Mouse (Mus musculus): Measurements from ENCODE around the gene Mt3. TPM values are rescaled to one million over a fixed set of nuclear protein-coding genes. Genes with fewer than 3 reads are reported as not detected.

Gene Mt3
- polyA plus RNA-seq, 1 experiment from 2014 or later = 6.8 TPM

DNA sequence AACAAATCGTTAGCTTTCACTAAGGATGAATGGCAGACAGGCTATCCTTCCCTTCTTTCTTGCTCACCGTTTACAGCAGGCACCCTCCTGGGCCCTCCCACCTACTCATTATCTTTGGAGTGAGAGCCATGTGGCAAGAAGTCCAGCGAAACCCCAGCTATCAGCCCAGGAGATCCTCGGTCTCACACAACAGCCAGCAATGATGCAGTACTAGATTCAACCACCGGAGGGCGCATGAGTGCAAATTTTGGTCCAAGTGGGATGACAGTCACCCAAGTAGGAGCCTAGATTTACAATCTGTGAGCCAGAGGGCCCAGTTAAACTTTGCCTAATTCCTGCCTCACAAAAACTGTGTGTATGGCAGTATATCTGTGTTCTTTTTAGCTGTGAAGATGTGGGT lies 14.8 kb downstream of the Mt3 start:
- Histone ChIP-seq H3K27me3 (ENCODE audit: low read depth, poor library complexity, severe bottlenecking) (peaks cover 58% of the 10 kb centered on the region), H3K4me3 (no peak overlapping the region), H3K9me3 (replicated peaks) (no peaks in the 10 kb centered on the region), H3K36me3 (no peaks in the 10 kb centered on the region), H3K4me1 (peaks cover 7% of the 10 kb centered on the region), H3K27ac (replicated peaks) (no peak overlapping the region)
- WGBS = 5% methylated on average over 6 of the region's 6 CpGs
- DNase-seq (ENCODE audit: low spot score) = peak; percentile 88

DNA sequence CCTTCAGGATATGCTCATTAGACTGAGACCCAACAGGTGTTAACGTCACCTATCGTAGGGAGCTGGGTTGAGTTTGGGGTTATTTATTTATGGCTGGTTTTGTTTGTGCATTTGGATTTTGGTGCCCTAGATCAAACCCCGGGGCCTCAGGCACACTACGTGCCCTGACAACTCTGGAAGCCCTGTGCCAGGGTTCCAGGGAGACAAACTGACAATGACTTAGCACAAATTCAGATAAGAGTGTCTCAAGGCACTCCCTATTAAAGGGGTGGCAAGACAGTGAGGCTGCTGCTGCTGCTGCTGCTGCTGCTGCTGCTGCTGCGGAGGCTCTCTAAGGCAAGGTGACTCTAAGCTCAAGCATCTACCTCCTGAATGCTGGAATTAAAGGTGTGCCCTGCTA lies 17.1 kb downstream of the Mt3 start:
- peaks cover 21% of the 10 kb centered on the region for H3K4me1 ChIP-seq
- 82% methylated on average over 5 of the region's 5 CpGs for WGBS
- no peak for DNase-seq (ENCODE audit: low spot score)
- H3K9me3 ChIP-seq (replicated peaks) = no peaks in the 10 kb centered on the region
- no peak overlapping the region for H3K4me3 ChIP-seq
- H3K27me3 ChIP-seq (ENCODE audit: low read depth, poor library complexity, severe bottlenecking) = peaks cover 81% of the 10 kb centered on the region
- H3K36me3 ChIP-seq = no peaks in the 10 kb centered on the region
- no peak overlapping the region for H3K27ac ChIP-seq (replicated peaks)

DNA sequence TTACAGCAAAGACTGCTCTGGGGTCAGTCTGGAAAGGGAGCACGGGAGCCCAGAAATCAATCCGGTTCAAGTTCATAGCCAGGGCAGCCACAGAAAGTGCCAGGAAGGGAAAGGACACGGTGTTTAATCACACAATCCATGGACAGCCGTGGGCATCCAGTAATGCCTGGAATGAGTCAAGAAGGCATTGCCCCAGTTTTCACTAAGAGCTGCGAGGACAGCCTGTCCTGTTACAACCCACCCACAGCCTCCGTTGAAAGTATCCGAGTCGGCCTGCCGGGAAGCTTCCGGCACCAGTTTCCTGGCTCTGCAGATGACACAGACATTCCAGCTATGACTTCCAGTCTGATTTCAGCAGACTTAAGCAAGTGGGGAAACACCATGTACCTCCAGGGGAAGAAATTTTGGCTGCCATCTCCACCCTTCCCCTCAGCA lies 18.9 kb downstream of the Mt3 start:
- no peak for DNase-seq (ENCODE audit: low spot score)
- Histone ChIP-seq H3K9me3 (replicated peaks) (no peaks in the 10 kb centered on the region), H3K27ac (replicated peaks) (no peak overlapping the region), H3K4me1 (peaks cover 24% of the 10 kb centered on the region), H3K36me3 (no peaks in the 10 kb centered on the region), H3K4me3 (0 out of 2 replicates have a peak overlapping the region, but pooled peaks have one; percentile 59), H3K27me3 (ENCODE audit: low read depth, poor library complexity, severe bottlenecking) (peaks cover 89% of the 10 kb centered on the region)
- WGBS = 47% methylated on average over 10 of the region's 10 CpGs

DNA sequence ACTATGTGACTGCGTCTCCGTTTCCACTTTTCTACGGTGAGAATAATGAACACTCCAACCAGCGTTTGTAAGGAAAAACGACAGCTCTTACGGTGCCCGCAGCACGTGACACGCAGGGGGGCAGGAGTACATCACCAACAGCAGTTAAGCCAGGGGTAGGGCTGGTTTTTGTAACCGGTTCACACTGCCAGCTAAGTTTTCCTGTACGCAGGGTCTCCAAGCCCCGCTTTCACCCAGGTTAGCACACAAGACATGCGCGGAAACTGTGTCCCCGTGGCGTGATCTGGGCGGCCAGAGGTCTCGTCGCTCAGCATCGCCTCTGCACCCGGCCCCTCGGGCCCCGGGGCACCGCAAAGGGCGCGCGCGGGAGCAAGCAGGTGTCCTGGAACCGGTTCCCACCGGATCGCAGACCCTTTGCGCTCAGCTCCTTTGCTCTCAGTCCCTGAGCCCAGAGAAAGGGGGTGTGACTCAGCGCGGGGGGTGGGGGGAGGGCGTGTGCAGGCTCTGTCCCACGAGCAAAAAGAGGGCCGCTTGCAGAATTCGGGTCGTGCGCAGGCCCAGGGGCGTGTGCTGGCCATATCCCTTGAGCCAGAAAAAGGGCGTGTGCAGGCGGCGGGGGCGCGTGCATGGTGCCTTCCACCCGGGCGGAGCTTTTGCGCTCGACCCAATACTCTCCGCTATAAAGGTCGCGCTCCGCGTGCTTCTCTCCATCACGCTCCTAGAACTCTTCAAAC lies 19.8 kb downstream of the Mt3 start, which contains the start of gene Mt2:
Gene Mt2 (plus strand): TSS at position 590 of the 734 bp plus-strand sequence.
- H3K4me1 ChIP-seq = peaks cover 24% of the 10 kb centered on the region
- H3K27ac ChIP-seq (replicated peaks) = peak within 1 kb of the TSS; percentile 66
- WGBS = under 1% methylated on average over 56 of the region's 56 CpGs
- H3K27me3 ChIP-seq (ENCODE audit: low read depth, poor library complexity, severe bottlenecking) = peaks cover 94% of the 10 kb centered on the region
- DNase-seq (ENCODE audit: low spot score) = peak; percentile 69
- H3K9me3 ChIP-seq (replicated peaks) = no peaks in the 10 kb centered on the region
- H3K4me3 ChIP-seq = peak within 1 kb of the TSS; percentile 59
- H3K36me3 ChIP-seq = no peaks in the 10 kb centered on the region

DNA sequence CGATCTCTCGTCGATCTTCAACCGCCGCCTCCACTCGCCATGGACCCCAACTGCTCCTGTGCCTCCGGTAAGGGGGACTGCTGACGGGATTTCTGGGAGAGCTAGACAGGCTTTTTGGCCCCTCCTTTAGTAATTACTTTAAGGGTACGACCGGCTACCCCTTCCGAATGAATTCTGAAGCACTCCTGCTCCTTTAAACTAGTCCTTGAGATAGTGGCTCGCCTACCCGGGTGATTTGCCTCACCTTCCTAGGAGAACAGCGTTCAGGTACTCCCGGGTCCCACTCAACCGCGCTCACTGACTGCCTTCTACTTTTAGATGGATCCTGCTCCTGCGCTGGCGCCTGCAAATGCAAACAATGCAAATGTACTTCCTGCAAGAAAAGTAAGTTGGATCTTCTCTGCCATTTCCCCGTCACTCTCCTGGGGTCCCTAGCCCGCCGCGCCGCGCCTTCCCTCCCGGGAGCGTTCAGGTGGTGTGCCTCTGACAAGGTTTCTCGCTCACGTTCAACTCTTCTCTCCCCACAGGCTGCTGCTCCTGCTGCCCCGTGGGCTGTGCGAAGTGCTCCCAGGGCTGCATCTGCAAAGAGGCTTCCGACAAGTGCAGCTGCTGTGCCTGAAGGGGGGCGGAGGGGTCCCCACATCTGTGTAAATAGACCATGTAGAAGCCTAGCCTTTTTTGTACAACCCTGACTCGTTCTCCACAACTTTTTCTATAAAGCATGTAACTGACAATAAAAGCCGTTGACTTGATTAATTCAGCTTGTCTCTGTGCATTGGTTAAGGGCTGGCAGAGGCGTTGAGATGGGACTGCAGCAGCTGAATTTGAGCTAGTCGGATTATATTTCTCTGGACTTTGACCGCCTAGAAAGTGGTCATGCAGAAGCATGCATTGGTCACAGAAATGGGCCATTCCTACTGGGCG lies 20.7 kb downstream of the Mt3 start:
- H3K27me3 ChIP-seq (ENCODE audit: low read depth, poor library complexity, severe bottlenecking) = peaks cover 96% of the 10 kb centered on the region
- H3K27ac ChIP-seq (replicated peaks) = peak overlapping the region; percentile 66
- no peaks in the 10 kb centered on the region for H3K36me3 ChIP-seq
- peak; percentile 54 for DNase-seq (ENCODE audit: low spot score)
- peaks cover 24% of the 10 kb centered on the region for H3K4me1 ChIP-seq
- peak overlapping the region; percentile 59 for H3K4me3 ChIP-seq
- H3K9me3 ChIP-seq (replicated peaks) = no peaks in the 10 kb centered on the region
- 2% methylated on average over 39 of the region's 39 CpGs for WGBS

DNA sequence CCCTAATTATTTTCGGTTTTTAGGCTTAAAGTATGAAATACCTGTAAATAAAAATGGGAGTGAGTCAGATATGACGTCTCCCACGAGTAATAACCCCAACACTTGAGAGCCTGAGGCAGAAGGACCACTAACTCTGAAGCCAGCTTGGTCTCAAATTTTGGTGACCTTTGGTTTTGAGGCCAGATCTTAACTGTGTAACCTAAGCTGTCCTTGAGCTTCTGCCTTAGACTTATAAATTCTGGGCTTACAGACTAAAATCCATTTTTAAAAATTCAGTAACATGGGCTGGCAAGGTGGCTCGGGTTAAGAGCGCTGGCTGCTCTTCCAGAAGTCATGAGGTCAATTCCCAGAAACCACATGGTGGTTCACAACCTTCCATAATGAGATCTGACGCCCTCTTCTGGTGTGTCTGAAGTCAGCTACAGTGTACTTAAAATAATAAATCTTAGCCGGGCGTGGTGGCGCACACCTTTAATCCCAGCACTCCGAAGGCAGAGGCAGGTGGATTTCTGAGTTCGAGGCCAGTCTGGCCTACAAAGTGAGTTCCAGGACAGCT lies 21.5 kb downstream of the Mt3 start:
- Histone ChIP-seq H3K36me3 (no peaks in the 10 kb centered on the region), H3K4me3 (no peak overlapping the region; the same call in 1 of the 2 replicates), H3K27me3 (ENCODE audit: low read depth, poor library complexity, severe bottlenecking) (peaks cover 100% of the 10 kb centered on the region), H3K27ac (replicated peaks) (no peak overlapping the region), H3K9me3 (replicated peaks) (no peaks in the 10 kb centered on the region), H3K4me1 (peaks cover 28% of the 10 kb centered on the region)
- DNase-seq (ENCODE audit: low spot score) = no peak
- 49% methylated on average over 11 of the region's 11 CpGs for WGBS

DNA sequence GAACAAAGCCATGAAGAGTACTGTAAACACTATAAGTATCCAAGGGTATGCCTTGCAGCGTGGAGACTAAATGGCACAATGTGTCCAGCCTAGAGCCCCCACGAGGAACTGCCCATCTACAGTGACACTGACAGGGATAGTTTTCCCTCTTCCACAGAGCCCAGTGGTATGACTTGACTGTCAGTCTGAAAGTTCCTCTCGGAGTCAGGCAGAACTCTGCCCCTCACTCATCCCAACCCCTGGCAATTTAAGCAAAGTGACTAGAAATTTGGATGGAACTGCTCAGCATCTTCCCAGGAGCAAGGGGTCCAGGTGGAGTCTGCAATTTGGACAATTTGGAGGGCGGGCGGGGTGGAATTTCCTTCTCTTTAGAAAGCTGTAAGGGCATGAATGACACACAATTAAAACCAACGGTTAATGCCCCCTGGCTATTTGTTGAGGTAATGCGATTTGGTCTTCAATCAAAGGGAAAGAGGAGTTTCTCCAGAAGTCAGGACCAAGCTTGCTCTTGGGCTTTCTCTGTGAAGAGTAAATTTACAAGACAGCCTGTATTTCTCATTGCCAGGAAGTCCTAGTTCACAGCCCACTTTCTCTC lies 22.3 kb downstream of the Mt3 start:
- H3K27me3 ChIP-seq (ENCODE audit: low read depth, poor library complexity, severe bottlenecking) = peaks cover 100% of the 10 kb centered on the region
- H3K4me1 ChIP-seq = peaks cover 36% of the 10 kb centered on the region
- H3K9me3 ChIP-seq (replicated peaks) = no peaks in the 10 kb centered on the region
- no peak overlapping the region for H3K27ac ChIP-seq (replicated peaks)
- no peak for DNase-seq (ENCODE audit: low spot score)
- no peak overlapping the region for H3K4me3 ChIP-seq
- WGBS = 29% methylated on average over 7 of the region's 7 CpGs
- no peaks in the 10 kb centered on the region for H3K36me3 ChIP-seq

DNA sequence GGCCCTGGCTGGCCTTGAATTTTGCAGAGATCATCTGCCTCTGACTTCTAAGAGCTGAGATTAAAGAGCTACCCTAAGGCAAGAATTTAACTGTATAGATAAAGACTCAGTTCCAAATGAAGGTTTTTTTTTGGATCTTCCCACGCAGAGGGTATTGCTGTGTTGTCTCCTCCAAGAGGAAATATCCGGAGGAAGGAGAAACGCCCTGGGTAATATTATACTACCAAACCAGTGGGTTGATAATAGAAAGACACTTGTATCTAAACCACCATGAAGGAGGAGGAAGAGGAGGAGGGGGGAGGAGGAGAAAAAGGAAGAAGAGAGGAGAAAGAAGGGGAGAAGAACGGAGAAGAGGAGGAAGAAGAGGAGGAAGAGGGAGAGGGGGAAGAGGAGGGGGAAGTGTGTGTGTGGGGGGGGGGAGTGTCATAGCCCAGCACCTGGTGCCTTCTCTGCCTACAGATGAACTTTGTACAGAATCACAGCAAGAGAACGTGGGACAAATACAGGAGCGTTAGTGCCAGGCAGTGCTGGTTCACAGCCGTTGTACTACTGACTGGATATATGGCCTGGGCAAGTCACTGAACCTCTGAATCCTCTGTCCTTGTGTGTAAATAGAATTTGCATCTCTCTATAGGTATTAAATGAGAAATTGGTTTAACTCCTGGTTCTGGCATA lies 25.4 kb downstream of the Mt3 start:
- H3K27ac ChIP-seq (replicated peaks) = no peak overlapping the region
- H3K36me3 ChIP-seq = no peaks in the 10 kb centered on the region
- H3K4me3 ChIP-seq = no peak overlapping the region
- no peak for DNase-seq (ENCODE audit: low spot score)
- H3K4me1 ChIP-seq = peaks cover 34% of the 10 kb centered on the region
- H3K27me3 ChIP-seq (ENCODE audit: low read depth, poor library complexity, severe bottlenecking) = peaks cover 100% of the 10 kb centered on the region
- no peaks in the 10 kb centered on the region for H3K9me3 ChIP-seq (replicated peaks)
- WGBS = 67% methylated on average over 7 of the region's 7 CpGs

DNA sequence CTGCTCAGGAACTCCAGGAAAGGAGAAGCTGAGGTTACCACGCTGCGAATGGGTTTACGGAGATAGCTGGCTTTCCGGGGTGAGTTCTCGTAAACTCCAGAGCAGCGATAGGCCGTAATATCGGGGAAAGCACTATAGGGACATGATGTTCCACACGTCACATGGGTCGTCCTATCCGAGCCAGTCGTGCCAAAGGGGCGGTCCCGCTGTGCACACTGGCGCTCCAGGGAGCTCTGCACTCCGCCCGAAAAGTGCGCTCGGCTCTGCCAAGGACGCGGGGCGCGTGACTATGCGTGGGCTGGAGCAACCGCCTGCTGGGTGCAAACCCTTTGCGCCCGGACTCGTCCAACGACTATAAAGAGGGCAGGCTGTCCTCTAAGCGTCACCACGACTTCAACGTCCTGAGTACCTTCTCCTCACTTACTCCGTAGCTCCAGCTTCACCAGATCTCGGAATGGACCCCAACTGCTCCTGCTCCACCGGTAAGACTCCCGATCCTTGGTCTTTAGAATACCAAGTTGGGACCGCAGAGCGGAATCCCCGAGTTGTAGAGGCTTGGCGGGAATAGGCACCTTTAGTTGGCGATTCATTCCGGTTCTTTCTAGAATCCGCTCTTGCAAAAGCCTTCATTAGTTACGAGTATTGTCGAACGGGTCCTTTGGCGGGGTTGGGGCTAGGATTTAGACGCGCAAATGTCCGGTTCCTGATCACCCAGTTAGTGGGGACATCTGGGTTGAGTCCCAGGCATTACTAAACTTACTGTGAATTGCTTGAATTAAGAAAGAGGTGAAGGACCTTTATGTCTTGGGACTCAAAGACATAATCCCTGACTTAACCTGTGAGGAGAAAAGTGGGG lies 26.7 kb downstream of the Mt3 start, which contains the start of gene Mt1:
Gene Mt1 (plus strand): TSS at position 226 of the 856 bp plus-strand sequence.
- Histone ChIP-seq H3K27me3 (ENCODE audit: low read depth, poor library complexity, severe bottlenecking) (peaks cover 100% of the 10 kb centered on the region), H3K4me1 (peaks cover 38% of the 10 kb centered on the region), H3K36me3 (no peaks in the 10 kb centered on the region), H3K27ac (replicated peaks) (peak within 1 kb of the TSS; percentile 55; the same call in 1 of the 2 replicates), H3K9me3 (replicated peaks) (no peaks in the 10 kb centered on the region), H3K4me3 (peak within 1 kb of the TSS; percentile 58)
- DNase-seq (ENCODE audit: low spot score) = peak; percentile 76
- under 1% methylated on average over 50 of the region's 50 CpGs for WGBS

DNA sequence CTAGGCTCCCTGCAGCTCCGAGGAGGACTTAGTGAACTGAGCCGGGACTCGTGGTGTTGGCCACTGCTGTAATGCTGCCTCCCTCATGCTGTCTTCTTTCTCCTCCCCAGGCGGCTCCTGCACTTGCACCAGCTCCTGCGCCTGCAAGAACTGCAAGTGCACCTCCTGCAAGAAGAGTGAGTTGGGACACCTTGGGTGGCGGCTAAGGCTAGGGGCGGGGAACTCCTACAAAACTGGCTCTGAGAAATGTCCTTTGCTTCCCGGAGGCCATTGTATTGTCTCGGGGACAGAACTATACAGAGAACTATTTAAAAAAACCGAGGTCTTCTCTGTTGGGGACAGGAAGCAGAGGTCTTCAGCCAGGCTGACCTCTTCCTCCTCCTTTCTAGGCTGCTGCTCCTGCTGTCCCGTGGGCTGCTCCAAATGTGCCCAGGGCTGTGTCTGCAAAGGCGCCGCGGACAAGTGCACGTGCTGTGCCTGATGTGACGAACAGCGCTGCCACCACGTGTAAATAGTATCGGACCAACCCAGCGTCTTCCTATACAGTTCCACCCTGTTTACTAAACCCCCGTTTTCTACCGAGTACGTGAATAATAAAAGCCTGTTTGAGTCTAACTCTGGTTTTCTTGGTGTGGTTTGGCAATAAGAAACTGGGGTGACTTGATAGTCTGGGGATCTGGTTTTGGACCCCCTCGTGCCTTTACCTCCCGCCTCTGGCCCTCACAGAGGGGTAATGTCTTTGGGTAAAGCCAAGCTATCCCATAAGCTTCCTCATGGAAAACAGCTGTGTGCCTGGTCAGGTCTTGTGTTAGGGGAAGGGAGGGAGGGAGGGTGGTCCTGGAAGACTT lies 27.5 kb downstream of the Mt3 start:
- DNase-seq (ENCODE audit: low spot score) = peak; percentile 55
- Histone ChIP-seq H3K36me3 (no peaks in the 10 kb centered on the region), H3K27ac (replicated peaks) (peak overlapping the region; percentile 55; the same call in 1 of the 2 replicates), H3K9me3 (replicated peaks) (no peaks in the 10 kb centered on the region), H3K27me3 (ENCODE audit: low read depth, poor library complexity, severe bottlenecking) (peaks cover 100% of the 10 kb centered on the region), H3K4me1 (peaks cover 39% of the 10 kb centered on the region), H3K4me3 (peak overlapping the region; percentile 58)
- WGBS = 4% methylated on average over 25 of the region's 25 CpGs
